Mouse (Mus musculus) A20 (cell line): ENCODE results near the gene Fam196b.
A peak's percentile ranks its signal among the peaks of the same experiment; 100 is the strongest.

Source experiments
- DNase-seq: peaks from one replicate; pipeline ENCODE4 v3.0.0-alpha.2; 2011; ENCODE audit warnings: low read depth, low spot score

Gene Fam196b

DNA sequence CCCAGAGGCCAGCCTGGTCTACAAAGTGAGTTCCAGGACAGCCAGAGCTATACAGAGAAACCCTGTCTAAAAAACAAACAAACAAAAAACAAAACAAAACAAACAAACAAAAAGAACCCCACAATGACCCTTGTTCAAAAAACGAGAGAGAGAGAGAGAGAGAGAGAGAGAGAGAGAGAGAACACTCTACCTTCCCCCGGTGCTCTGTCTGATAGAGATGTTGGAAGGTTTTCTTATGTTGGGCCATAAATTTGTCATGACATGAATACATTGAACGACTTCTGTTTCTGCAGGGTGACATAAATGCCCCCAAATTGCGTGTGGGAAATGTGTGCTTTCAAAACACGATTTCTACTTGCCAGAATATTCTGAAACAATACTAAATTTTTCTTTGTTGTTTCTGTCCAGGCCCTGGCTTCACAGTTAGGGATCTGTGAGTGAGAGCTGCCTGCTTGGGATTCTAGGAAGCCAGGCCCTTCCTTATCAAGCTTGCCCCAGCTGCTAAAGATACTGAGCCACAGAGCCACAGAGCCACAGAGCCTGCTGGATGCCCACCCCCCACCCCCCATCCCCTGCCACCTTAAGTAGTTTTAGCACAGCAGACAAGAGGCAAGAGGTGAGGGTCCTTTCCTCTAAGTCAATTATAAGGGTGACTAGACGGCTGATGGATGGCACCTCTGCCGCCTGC is 17.9 kb downstream of the Fam196b start:
- no peak for DNase-seq

DNA sequence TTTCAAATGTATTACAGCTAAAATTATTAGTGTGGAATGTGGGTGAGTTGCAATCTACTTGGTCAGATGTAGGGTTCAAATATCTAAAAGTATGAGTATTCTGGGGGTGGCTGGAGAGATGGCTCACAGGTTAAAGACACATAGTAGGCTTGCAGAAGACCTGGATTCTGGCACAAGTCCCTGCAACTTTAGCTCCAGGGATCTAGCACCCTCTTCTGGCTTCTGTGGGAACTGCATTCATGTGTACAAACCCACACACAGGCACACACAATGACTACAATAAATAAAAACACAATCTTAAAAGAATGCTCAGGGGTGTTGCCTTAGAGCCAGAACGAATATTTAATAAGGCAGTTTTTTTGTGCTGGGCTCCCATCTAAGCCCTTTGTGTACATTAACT is 23.3 kb downstream of the Fam196b start:
- peak; percentile 20 for DNase-seq

DNA sequence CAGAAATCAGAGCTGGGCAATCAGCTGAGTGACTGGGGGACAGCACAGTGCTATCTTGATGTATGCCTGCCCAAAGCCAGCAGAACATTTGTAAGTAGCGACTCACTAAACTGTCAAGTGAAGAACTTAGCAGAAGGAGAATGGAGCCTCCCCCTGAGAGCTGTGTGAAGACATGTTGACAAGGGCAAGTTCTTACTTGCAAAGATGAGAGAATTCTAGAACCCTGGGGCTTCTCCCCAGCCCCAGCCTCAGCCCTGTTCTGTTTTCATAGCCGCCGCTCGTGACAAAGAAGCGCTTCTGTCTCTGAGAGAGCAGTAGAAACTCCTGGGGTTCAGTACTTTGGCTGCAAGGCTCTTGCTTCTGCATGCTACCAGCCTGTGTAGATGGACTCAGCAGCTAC is 25.1 kb downstream of the Fam196b start:
- no peak for DNase-seq

DNA sequence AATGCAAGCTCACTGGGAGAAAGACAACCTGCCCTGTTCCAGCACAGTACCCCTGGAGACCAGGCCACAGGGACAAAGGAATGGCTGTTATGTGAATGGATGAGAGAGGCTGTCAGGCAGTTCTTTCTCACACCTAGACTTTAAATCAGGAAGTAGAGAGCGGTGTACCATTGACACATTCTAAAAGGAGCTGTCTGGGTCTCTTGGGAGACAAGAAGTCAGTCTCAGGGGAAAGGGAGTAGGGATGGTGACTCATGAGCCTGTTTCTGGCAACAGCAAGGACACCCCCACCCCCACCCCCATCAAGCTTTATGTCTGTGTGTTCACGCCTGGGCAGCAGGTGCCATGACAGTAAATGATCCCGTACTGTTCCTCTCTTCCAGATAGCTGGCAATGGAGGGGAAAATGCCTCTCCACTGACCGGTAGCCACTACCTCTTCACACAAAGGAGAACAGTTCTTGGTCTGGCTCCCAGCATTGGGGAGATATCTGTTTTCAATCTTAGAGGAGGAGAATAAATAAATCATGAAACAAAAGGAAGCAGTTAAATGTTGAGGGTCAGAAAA is 29.2 kb downstream of the Fam196b start:
- no peak for DNase-seq

DNA sequence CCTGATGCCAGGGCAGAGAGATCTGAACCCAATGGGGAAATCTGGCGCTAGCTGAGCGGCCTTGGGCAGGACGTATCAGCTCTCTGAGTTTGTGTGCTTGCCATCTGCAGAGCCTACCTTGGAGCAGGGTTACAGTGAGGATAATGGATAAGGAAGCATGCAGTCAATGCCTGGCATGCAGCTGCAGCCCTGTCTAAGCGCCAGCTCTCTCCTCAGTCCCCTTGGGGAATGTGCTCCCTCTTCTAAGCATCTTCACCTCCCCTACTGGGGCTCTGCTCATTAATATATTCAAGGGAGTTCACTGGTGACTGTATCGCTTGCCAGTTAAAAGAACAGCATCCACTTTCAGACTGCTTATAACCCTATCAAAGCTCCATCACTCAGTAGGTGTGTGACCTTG is 29.7 kb downstream of the Fam196b start:
- no peak for DNase-seq

DNA sequence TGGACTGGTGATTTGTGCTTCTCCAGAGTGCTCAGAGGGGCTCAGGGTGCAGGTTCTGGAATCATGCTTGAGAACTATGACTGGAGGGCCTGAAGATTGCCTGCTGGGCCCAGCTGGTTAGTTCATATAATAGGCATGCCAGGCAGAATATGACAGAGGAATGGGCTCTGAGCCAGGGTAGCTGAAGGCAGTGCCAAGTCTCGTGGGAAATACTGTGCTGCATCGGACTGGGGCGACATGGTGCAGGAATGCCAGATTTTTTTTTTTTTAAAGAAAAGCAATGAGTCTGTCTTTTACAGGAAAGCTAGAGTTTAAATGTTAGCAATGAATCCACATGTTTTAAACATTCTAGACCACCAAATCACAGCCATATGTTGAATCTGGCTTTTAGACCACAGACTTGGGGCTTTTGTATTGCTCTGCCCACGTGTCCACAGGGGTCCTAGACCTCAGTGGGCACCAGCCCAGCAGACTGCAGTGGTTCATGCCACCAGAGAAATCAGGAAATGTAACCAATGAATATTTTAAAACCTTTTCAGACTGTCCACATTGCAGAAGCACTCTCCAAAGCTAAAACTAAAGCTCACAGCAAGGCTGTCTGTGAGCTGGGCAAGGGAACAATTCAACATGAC is 33.8 kb downstream of the Fam196b start:
- DNase-seq: no peak

DNA sequence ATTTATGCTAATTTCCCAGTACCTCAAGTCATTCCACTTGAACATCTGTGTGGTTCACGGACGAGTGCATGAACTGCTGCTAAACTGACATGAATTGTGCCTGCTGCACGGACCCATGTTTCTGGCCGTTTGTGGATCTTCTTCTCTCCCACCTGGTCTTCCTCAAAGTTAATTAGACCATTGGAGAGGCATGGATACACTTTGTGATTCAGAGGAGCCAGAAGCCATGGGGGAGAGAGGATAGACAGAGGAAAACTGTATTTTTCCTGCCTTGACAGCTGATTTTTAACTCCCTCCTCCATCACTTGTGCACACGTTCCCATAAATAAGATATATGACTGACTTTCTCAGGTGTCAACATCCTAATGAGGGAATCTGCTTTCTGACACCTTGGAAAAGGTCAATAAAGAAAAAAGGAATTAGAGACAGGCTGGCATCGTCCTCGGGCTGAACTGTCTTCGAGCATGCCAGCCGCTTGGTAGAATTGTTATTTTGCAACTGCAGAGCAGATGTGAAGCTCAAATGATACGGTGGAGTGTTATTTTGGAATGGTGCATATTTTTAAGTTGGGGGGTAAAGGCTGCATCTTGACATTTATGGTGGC is 34.9 kb downstream of the Fam196b start:
- DNase-seq: no peak

DNA sequence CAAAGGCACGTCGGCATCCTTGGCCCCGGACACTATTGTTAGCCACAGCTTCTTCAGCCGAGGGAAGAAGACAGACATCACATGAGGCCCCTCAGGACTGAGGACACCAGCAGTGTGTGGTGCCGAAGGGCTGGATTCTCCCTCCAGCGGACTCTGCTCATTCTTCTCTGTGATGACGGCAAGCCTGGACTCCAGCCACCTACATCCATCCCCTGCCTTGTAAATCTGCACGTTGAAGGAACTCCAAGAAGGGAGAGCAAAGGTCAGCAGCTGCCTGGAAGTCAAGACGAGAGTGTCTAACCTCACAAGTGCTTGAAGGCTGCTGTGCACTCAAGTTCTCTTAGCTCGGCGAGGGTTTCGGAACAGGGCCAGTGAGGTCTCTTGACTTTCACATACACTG is 40.8 kb downstream of the Fam196b start:
- no peak for DNase-seq

DNA sequence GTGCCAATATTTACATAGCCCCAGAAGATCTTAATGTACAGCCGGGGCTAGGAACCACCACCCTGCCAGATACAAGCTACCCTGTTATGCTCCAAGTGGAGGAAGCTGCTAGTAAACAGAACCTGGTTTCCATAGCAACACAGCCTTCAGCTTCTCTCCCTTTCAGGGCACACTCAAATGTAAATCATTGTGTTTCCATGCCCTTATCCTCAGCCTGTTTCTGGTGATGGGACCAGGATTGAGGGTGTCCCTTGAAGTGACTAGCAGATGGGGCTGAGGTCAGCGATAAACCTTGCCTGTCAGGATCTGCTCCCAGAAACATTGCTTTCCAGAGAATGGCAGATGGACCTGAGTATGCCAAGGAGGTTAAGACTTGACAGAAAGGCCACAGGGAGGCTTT is 41.5 kb downstream of the Fam196b start:
- no peak for DNase-seq

DNA sequence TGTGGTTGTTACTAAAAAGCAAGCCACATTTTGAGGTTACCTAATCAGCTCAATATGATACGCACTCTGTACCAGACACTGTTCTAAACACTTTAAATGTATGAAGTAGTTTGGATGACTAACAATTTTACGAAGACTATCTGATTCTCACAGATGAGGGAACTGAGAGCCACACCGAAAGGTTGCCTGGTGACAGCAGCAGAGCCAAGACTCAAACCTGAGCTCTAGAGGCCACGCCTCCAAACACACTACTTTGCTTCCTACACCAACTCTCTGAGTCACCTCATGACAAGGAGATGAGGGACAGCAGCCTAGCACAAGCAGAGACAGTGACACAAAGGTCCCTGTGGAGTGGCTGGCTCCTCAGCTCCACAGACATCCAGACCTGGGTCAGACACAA is 57.6 kb downstream of the Fam196b start:
- DNase-seq: peak; percentile 21

DNA sequence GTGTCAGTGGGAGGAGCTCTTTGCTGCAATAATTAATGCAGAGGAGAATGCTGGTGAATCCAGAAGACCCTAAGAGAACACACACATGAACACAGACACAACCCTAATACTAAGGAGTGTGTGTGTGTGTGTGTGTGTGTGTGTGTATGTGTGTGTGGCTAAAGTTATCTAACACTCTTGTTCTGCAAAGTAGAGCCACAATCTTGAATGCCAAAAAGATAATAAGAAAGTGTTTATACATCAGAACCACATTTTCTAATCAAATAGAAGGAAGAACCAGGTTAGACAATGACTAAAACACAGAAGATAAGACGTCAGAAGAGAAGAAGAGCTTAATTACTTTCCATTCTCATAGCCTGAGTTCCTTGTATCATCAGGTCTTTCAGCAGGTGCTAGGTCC is 60.9 kb downstream of the Fam196b start:
- no peak for DNase-seq

DNA sequence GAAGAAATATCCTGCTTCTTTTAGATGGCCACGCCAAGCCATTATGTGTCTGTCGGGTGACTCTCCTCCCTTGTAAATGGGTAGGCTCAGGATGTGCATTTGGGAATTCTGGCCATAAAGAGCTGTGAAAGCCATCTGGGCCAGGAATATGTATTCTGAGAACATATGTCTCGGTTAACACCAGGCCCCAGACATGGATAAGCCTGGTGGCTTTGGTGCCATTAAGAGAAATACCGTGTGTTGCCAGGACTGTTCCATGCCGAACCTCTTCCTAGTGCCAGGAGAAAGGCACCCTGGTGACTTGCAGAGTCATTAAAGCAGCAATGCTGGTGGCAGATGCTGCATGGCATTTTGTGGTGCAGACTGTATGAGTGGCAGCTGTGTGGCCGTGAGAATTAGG is 63.0 kb downstream of the Fam196b start:
- no peak for DNase-seq

DNA sequence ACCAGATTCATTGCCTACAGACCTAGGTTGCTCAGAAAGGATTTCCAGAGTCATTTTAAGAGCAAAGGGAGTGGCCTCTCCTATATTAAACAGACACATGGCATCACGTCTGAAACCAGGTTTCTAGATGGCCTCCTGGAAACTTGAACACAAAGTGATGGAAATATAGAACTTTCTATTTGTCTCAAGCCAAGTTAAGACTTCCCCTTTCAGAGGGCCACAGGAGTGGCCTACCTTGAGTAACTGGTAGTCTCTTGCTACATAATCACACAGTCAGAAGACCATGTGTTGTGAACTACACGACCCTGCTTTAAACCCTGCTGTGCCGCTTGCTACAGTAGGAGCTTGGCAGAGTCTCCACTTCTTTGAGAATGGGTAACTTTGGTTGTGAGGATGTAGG is 68.9 kb downstream of the Fam196b start:
- peak; percentile 38 for DNase-seq

DNA sequence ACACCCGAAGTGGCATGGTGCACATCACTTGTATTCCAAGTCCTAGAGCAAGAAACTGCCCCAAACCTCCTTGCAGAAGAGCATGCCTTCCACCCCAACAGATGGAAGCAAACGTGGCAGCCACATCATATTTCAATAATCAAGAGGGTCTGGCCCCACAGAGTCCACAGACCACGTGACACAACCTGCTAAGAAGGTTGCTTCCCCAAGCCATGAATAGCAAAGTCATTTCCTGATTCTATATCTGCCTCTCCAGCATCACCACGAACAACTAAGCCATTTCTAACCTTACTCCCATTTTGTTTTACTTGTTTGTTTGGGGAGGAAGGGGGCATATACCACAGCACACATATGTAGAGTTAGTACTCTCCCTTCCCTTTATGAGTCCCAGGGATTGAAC is 69.6 kb downstream of the Fam196b start:
- DNase-seq: peak; percentile 41

DNA sequence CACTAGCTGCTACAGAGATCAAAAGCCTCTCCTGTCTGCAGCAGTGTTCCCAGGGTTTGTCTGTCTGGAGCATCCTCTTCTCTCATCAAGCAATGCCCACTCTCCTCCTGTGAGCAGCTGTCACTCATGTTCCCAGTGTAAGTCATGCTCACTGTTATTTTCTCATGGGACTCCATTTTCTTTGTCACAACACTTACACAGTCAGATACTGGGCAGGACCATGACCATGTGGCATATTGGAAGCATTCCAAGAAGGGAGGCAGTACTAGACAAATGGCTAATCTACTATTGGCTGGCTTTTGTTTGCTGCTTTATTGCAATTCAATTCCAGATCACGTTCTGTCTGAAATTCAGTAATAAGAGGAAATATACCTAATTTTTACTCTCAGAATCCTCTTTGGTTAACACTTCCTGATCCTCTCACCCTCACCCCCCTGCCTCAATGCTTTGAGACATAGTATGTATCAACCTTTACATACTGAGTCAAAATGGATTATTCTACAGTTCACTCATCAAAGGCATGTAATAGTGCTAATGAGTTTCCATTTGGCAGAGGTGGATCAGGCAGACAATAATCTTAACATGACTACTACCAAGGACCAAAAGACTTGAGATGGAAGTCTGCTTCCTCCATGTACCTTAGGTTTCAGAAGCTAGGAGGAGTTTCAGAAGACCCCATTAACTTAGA is 70.5 kb downstream of the Fam196b start:
- DNase-seq: peak; percentile 6

DNA sequence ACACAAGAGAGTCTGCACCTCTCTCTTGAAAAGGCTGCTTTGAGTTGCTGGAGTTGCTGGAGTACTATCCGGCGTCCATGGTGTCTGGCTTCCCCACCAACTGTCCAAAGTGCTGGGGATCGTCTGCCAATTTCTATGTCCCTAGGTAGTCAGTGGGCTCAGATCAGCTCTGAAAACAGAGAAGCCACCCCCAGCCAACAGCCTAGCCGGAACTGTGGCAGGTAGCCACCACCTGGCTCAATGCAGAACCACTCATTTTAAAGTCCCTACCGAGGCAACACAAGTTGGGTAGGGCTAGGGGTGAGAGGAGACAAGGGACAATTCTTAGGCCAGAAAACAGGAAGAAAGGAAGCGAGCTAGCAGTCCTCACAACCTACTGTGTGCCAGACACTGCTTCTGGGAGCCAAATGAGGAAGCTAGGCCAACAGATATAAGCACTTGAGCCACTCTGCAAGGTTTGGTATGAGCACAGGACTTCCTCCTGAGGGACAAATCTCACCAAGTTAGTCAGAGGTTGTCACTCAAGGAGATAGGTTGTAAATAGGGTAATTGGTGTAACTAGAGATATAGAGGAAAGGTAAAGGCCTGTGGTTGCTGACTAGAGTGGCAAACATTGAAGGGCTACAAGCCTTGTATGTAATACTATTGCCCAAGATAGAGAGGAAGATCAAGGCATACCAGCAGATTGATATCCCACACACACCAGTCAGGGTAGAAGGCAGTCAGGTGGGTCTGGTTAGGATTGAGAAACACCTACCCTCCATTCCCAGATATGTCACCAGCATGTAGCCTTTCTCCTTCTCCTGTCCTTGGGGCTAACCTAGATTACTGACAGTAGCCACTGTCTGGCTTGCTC is 74.9 kb downstream of the Fam196b start:
- DNase-seq: peak; percentile 43

DNA sequence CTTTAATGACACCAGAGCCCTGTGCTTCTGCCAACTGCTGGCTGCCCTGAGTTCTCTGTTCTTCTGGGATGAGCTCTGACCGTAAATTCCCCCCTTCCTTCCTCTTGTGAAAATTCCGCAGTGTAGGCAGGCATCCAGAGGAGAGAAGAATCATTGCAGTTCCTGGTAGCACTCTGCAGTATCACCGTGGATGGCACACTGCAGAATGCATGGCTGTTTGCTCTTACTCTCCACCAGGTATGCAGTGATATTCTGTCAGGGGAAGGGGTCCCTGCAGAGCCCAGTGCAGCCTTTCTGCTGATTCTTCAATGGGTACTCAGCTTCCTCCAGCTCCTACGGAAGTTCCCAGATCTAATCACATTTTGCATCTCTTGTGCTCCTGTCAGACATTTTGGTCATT is 77.5 kb downstream of the Fam196b start:
- no peak for DNase-seq

DNA sequence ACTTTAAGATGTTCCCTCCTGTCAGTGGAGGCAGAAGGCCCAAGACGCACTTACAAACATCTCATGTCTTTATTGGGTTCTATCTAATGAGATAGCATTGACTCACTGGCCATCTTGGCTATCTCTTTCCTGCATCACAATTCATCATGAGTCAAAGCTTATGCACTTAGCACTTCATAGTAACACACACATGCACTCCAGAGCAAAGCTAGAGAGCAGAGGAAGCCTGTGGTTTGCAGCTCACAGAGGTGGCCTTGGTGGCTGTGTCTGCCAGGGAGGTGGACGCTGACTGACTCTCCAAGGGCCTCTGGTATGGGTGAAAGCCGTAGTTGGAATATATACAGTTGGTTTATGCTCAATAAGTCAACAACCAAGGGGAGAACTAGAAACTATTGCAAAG is 81.2 kb downstream of the Fam196b start:
- DNase-seq: no peak

DNA sequence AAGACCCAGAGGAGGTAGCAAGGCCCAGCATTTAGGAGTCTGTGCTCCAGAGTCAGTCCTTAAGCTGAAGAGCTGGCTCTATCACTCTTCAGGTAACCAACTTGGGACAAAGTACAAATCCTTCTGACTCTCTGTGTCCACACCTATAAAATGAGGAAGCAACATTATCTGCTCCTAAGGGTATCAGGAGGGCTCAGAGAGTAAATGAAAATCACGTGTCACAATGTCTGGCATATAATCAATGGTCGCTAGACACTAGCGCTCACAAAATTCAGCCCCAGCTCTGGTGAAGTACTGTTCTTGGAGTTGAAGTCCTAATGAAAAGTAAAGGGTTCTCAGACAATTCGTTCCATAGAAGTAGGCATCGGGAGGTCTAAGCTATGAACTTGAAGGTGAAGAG is 83.0 kb downstream of the Fam196b start:
- DNase-seq: no peak

DNA sequence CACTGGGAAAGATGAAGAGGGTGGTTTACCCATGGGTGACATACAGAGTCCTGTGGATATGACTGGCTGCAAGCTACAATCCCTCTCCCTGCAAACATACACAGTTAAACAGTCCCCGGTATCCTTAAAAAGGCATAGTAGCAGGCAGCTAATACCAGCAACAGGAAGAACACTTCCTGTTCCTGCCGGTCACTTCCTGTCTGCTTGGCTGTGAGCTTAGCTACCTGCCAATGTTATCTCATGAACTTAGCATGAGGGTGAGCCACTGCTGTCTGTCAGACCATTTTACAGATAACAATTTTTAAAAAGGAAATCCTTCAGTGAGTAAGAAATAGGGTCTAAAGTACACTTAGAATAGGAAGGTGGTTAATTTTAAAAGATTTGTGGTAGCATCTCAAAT is 83.9 kb downstream of the Fam196b start:
- no peak for DNase-seq

DNA sequence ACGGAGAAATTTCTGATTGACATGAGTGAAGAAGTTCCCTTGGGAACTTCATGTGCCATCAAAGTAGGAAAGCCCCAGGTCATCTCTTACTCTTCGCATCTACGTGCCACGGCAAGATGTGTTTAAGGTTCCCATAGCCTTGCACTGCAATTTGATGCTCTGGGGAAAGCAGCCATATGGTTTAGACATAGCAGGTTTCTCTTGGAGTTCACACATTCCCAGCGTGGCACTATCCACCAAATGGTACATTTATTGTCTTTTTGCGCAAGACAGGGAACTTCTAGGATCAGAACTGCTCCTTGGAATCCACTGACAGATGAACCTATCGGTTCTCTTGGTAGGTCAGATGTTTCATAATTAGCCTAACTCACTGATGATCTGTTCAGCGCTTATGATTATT is 86.7 kb downstream of the Fam196b start:
- no peak for DNase-seq
